Mouse (Mus musculus): ENCODE measurements around the gene Ddias.

Ddias gene

GRCm38 (mm10) chr7:92866526-92866925 is 7.5 kb downstream of the Ddias start:
- no peak for DNase-seq (ENCODE audit: low spot score in 2 of 2)

GRCm38 (mm10) chr7:92848246-92848645 is 25.8 kb downstream of the Ddias start:
- DNase-seq (ENCODE audit: low spot score in 2 of 2) = no peak

- DNase-seq (ENCODE audit: low spot score in 2 of 2) = no peak
These were observed 31.8 kb downstream of the Ddias start for GRCm38 (mm10) chr7:92842254-92842653.

- DNase-seq (ENCODE audit: low spot score in 2 of 2) = no peak
These were observed 36.1 kb downstream of the Ddias start for GRCm38 (mm10) chr7:92837907-92838306.

GRCm38 (mm10) chr7:92837226-92837625 is 36.8 kb downstream of the Ddias start:
- no peak for DNase-seq (ENCODE audit: low spot score in 2 of 2)

- no peak for DNase-seq (ENCODE audit: low spot score in 2 of 2)
These were observed 37.6 kb downstream of the Ddias start for GRCm38 (mm10) chr7:92836447-92836846.

- no peak for DNase-seq (ENCODE audit: low spot score in 2 of 2)
These were observed 39.7 kb downstream of the Ddias start for GRCm38 (mm10) chr7:92834391-92834790.

GRCm38 (mm10) chr7:92832395-92832794 is 41.7 kb downstream of the Ddias start:
- DNase-seq (ENCODE audit: low spot score in 2 of 2) = no peak

- DNase-seq (ENCODE audit: low spot score in 2 of 2) = no peak
These were observed 46.1 kb downstream of the Ddias start for GRCm38 (mm10) chr7:92827981-92828380.

- DNase-seq (ENCODE audit: low spot score in 2 of 2) = no peak
These were observed 47.8 kb downstream of the Ddias start for GRCm38 (mm10) chr7:92826248-92826647.

- no peak for DNase-seq (ENCODE audit: low spot score in 2 of 2)
These were observed 51.5 kb downstream of the Ddias start for GRCm38 (mm10) chr7:92822409-92823101.

GRCm38 (mm10) chr7:92821871-92822270 is 52.2 kb downstream of the Ddias start:
- no peak for DNase-seq (ENCODE audit: low spot score in 2 of 2)

GRCm38 (mm10) chr7:92820941-92821465 is 53.0 kb downstream of the Ddias start:
- no peak for DNase-seq (ENCODE audit: low spot score in 2 of 2)

- no peak for DNase-seq (ENCODE audit: low spot score in 2 of 2)
These were observed 53.6 kb downstream of the Ddias start for GRCm38 (mm10) chr7:92820410-92820809.

GRCm38 (mm10) chr7:92819656-92820055 is 54.4 kb downstream of the Ddias start:
- DNase-seq (ENCODE audit: low spot score in 2 of 2) = peak; percentile 19 to 70

GRCm38 (mm10) chr7:92817886-92818285 is 56.2 kb downstream of the Ddias start:
- no peak for DNase-seq (ENCODE audit: low spot score in 2 of 2)

GRCm38 (mm10) chr7:92817242-92817641 is 56.8 kb downstream of the Ddias start:
- DNase-seq (ENCODE audit: low spot score in 2 of 2) = peak in 1 of 2 experiments; percentile 32

- DNase-seq (ENCODE audit: low spot score in 2 of 2) = no peak
These were observed 62.3 kb downstream of the Ddias start for GRCm38 (mm10) chr7:92811667-92812279.
